Mouse (Mus musculus): ENCODE data around the gene Shb.

Gene Shb

GRCm38 (mm10) chr4:45527562-45528354 lies 4.5 kb downstream of the Shb start:
- peak; percentile 73 to 78 for DNase-seq

GRCm38 (mm10) chr4:45526846-45527561 lies 5.3 kb downstream of the Shb start:
- no peak for DNase-seq

GRCm38 (mm10) chr4:45526175-45526574 lies 6.1 kb downstream of the Shb start:
- no peak for DNase-seq

GRCm38 (mm10) chr4:45525541-45525940 lies 6.7 kb downstream of the Shb start:
- DNase-seq = no peak

GRCm38 (mm10) chr4:45524602-45525001 lies 7.7 kb downstream of the Shb start:
- no peak for DNase-seq

GRCm38 (mm10) chr4:45523360-45523759 lies 8.9 kb downstream of the Shb start:
- DNase-seq = no peak

GRCm38 (mm10) chr4:45522956-45523355 lies 9.3 kb downstream of the Shb start:
- no peak for DNase-seq

- no peak for DNase-seq
Observed at GRCm38 (mm10) chr4:45522583-45522900, 9.7 kb downstream of the Shb start.

GRCm38 (mm10) chr4:45521705-45522582 lies 10.3 kb downstream of the Shb start:
- DNase-seq = peak in 1 of 2 experiments; percentile 47

GRCm38 (mm10) chr4:45520375-45520774 lies 11.9 kb downstream of the Shb start:
- DNase-seq = peak; percentile 28 to 53

- DNase-seq = peak; percentile 21 to 42
Observed at GRCm38 (mm10) chr4:45517399-45517798, 14.9 kb downstream of the Shb start.

GRCm38 (mm10) chr4:45515894-45516293 lies 16.4 kb downstream of the Shb start:
- DNase-seq = no peak

GRCm38 (mm10) chr4:45514406-45514805 lies 17.9 kb downstream of the Shb start:
- peak; percentile 39 to 61 for DNase-seq

GRCm38 (mm10) chr4:45513791-45514293 lies 18.4 kb downstream of the Shb start:
- DNase-seq = peak; percentile 79 to 87

GRCm38 (mm10) chr4:45513340-45513739 lies 18.9 kb downstream of the Shb start:
- DNase-seq = no peak

- peak; percentile 68 to 81 for DNase-seq
Observed at GRCm38 (mm10) chr4:45510163-45510562, 22.1 kb downstream of the Shb start.

GRCm38 (mm10) chr4:45509416-45509815 lies 22.9 kb downstream of the Shb start:
- DNase-seq = no peak

- no peak for DNase-seq
Observed at GRCm38 (mm10) chr4:45508469-45508868, 23.8 kb downstream of the Shb start.

- no peak for DNase-seq
Observed at GRCm38 (mm10) chr4:45507476-45507875, 24.8 kb downstream of the Shb start.

- peak in 1 of 2 experiments; percentile 60 for DNase-seq
Observed at GRCm38 (mm10) chr4:45507039-45507438, 25.2 kb downstream of the Shb start.

GRCm38 (mm10) chr4:45506613-45507012 lies 25.7 kb downstream of the Shb start:
- peak in 1 of 2 experiments; percentile 51 for DNase-seq

GRCm38 (mm10) chr4:45505671-45506070 lies 26.6 kb downstream of the Shb start:
- DNase-seq = no peak

- no peak for DNase-seq
Observed at GRCm38 (mm10) chr4:45505191-45505590, 27.1 kb downstream of the Shb start.
